Mouse (Mus musculus): Measurements from ENCODE around the gene Pabpn1. TPM values are rescaled to one million over a fixed set of nuclear protein-coding genes. Genes with fewer than 3 reads are reported as not detected.

Gene Pabpn1
- polyA plus RNA-seq, 1 experiment from 2014 or later: 132 TPM

DNA sequence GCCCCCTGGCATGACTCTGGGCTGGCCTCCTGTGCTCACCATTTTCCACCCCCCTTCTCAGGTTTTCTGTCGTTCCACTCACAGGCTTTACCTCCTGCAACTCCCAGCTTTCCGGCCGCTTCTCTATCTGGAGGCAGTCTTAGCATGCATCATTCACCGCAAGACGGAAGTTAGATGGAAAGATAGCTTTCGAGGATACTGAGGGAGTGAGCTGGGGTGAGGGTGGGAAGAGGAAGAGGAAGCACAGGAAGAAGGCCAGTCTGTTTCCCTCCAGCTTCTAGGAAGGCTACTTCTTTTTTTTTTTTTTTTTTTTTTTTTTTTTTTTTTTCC lies 44.5 kb downstream of the Pabpn1 start:
- H3K4me1 ChIP-seq (replicated peaks; ENCODE audit: control insufficient read depth, insufficient read depth, low read length): no peaks in the 10 kb centered on the region
- peaks cover 3% of the 10 kb centered on the region for H3K27me3 ChIP-seq (replicated peaks; ENCODE audit: control insufficient read depth, insufficient read depth, low read length)
- 40% methylated on average over 6 of the region's 6 CpGs for WGBS
- H3K9me3 ChIP-seq (ENCODE audit: control insufficient read depth, low read length): no peaks in the 10 kb centered on the region
- H3K27ac ChIP-seq (ENCODE audit: low read depth, low read length): no peak overlapping the region
- no peak overlapping the region for H3K4me3 ChIP-seq (ENCODE audit: low read depth, low read length)
- DNase-seq (ENCODE audit: low spot score) (no peak), ATAC-seq (replicated peaks; ENCODE audit: low FRiP score) (no peak)
- H3K36me3 ChIP-seq (ENCODE audit: control insufficient read depth, insufficient read depth, low read length): no peaks in the 10 kb centered on the region
- no peak overlapping the region for H3K4me2 ChIP-seq
- no peak overlapping the region for H3K9ac ChIP-seq (ENCODE audit: low read depth, low read length)

- no peak for DNase-seq (ENCODE audit: low spot score)
- H3K36me3 ChIP-seq (ENCODE audit: control insufficient read depth, insufficient read depth, low read length): no peaks in the 10 kb centered on the region
- WGBS: 80% methylated on average over 16 of the region's 16 CpGs
- no peak for ATAC-seq (replicated peaks; ENCODE audit: low FRiP score)
- H3K27me3 ChIP-seq (replicated peaks; ENCODE audit: control insufficient read depth, insufficient read depth, low read length): peaks cover 3% of the 10 kb centered on the region
- no peaks in the 10 kb centered on the region for H3K4me1 ChIP-seq (replicated peaks; ENCODE audit: control insufficient read depth, insufficient read depth, low read length)
- H3K9me3 ChIP-seq (ENCODE audit: control insufficient read depth, low read length): no peaks in the 10 kb centered on the region
- no peak overlapping the region for H3K4me2 ChIP-seq
- no peak overlapping the region for H3K4me3 ChIP-seq (ENCODE audit: low read depth, low read length)
- H3K9ac ChIP-seq (ENCODE audit: low read depth, low read length): no peak overlapping the region
- H3K27ac ChIP-seq (ENCODE audit: low read depth, low read length): no peak overlapping the region
Measured at GRCm38 (mm10) chr14:54937361-54938182, 45.3 kb downstream of the Pabpn1 start.

GRCm38 (mm10) chr14:54938431-54939219 lies 46.3 kb downstream of the Pabpn1 start:
- Histone ChIP-seq H3K9ac (ENCODE audit: low read depth, low read length) (no peak overlapping the region), H3K27ac (ENCODE audit: low read depth, low read length) (no peak overlapping the region), H3K4me2 (no peak overlapping the region), H3K9me3 (ENCODE audit: control insufficient read depth, low read length) (no peaks in the 10 kb centered on the region), H3K27me3 (replicated peaks; ENCODE audit: control insufficient read depth, insufficient read depth, low read length) (peaks cover 3% of the 10 kb centered on the region), H3K36me3 (ENCODE audit: control insufficient read depth, insufficient read depth, low read length) (no peaks in the 10 kb centered on the region), H3K4me1 (replicated peaks; ENCODE audit: control insufficient read depth, insufficient read depth, low read length) (no peaks in the 10 kb centered on the region), H3K4me3 (ENCODE audit: low read depth, low read length) (no peak overlapping the region)
- no peak for DNase-seq (ENCODE audit: low spot score)
- WGBS: 73% methylated on average over 15 of the region's 15 CpGs
- no peak for ATAC-seq (replicated peaks; ENCODE audit: low FRiP score)

GRCm38 (mm10) chr14:54939434-54940175 lies 47.3 kb downstream of the Pabpn1 start:
- Histone ChIP-seq H3K4me1 (replicated peaks; ENCODE audit: control insufficient read depth, insufficient read depth, low read length) (no peaks in the 10 kb centered on the region), H3K36me3 (ENCODE audit: control insufficient read depth, insufficient read depth, low read length) (no peaks in the 10 kb centered on the region), H3K27ac (ENCODE audit: low read depth, low read length) (no peak overlapping the region), H3K27me3 (replicated peaks; ENCODE audit: control insufficient read depth, insufficient read depth, low read length) (peaks cover 3% of the 10 kb centered on the region), H3K4me2 (no peak overlapping the region), H3K9me3 (ENCODE audit: control insufficient read depth, low read length) (no peaks in the 10 kb centered on the region), H3K9ac (ENCODE audit: low read depth, low read length) (no peak overlapping the region), H3K4me3 (ENCODE audit: low read depth, low read length) (no peak overlapping the region)
- 48% methylated on average over 12 of the region's 12 CpGs for WGBS
- ATAC-seq (replicated peaks; ENCODE audit: low FRiP score): no peak
- DNase-seq (ENCODE audit: low spot score): peak; percentile 62

- no peak overlapping the region for H3K9ac ChIP-seq (ENCODE audit: low read depth, low read length)
- 73% methylated on average over 3 of the region's 3 CpGs for WGBS
Measured at GRCm38 (mm10) chr14:54940176-54940530, 47.9 kb downstream of the Pabpn1 start.

DNA sequence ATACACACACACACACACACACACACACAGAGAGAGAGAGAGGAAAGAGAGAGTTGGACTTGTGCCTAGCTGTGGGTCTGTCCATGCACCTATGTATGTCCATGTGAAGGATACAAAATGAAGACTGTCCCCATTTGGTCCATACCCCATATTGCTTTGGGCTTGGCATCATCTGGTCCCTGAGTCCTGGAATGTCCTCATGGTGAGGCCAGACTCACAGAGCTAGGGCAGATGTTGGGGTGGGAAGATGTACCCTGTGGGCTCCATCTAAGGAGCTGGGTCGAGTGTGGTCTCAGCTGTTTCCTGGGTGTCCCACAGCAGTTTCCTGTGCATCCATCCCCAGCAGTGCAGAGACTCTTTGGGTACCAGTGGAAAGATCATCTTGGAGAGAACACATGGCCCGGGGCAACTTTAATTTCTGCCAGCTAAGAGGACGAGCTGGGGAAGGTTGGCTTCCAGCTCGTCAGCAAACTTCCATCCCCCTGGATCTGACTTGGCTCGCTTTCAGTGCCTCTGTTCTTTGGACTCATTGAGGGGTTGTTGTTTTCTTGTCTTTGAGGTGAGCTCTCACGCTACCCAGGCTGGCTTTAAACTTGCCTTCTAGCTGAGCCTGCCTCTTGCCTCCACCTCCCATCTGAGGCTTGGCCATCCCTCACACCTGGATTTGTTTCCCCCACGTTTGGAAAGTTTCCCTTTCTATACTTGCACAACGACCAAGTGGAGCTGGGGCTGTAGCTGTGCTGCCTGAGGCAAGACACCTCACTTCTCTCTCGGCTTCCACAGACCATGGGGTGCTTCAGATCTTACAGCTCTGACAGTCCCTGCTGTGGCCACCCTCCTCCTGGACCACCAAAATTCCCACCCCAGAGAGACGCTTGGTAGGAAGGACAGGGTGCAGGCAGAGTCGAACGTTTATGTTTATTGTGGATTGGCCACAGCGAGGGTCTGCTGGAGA lies 49.0 kb downstream of the Pabpn1 start:
- Histone ChIP-seq H3K27ac (ENCODE audit: low read depth, low read length) (no peak overlapping the region), H3K27me3 (replicated peaks; ENCODE audit: control insufficient read depth, insufficient read depth, low read length) (peaks cover 3% of the 10 kb centered on the region), H3K9ac (ENCODE audit: low read depth, low read length) (no peak overlapping the region), H3K9me3 (ENCODE audit: control insufficient read depth, low read length) (no peaks in the 10 kb centered on the region), H3K4me1 (replicated peaks; ENCODE audit: control insufficient read depth, insufficient read depth, low read length) (no peaks in the 10 kb centered on the region), H3K4me3 (ENCODE audit: low read depth, low read length) (no peak overlapping the region), H3K36me3 (ENCODE audit: control insufficient read depth, insufficient read depth, low read length) (no peaks in the 10 kb centered on the region), H3K4me2 (no peak overlapping the region)
- ATAC-seq (replicated peaks; ENCODE audit: low FRiP score) (no peak), DNase-seq (ENCODE audit: low spot score) (no peak)
- 62% methylated on average over 13 of the region's 13 CpGs for WGBS

More at GRCm38 (mm10) chr14:54940176-54940530, 47.9 kb downstream of the Pabpn1 start:
- DNase-seq (ENCODE audit: low spot score) (no peak), ATAC-seq (replicated peaks; ENCODE audit: low FRiP score) (no peak)
- Histone ChIP-seq H3K27me3 (replicated peaks; ENCODE audit: control insufficient read depth, insufficient read depth, low read length) (peaks cover 3% of the 10 kb centered on the region), H3K9me3 (ENCODE audit: control insufficient read depth, low read length) (no peaks in the 10 kb centered on the region), H3K27ac (ENCODE audit: low read depth, low read length) (no peak overlapping the region), H3K4me1 (replicated peaks; ENCODE audit: control insufficient read depth, insufficient read depth, low read length) (no peaks in the 10 kb centered on the region), H3K4me3 (ENCODE audit: low read depth, low read length) (no peak overlapping the region), H3K4me2 (no peak overlapping the region), H3K36me3 (ENCODE audit: control insufficient read depth, insufficient read depth, low read length) (no peaks in the 10 kb centered on the region)

GRCm38 (mm10) chr14:54942479-54942878 lies 50.2 kb downstream of the Pabpn1 start:
- Histone ChIP-seq H3K9me3 (ENCODE audit: control insufficient read depth, low read length) (no peaks in the 10 kb centered on the region), H3K4me3 (ENCODE audit: low read depth, low read length) (no peak overlapping the region), H3K36me3 (ENCODE audit: control insufficient read depth, insufficient read depth, low read length) (no peaks in the 10 kb centered on the region), H3K27me3 (replicated peaks; ENCODE audit: control insufficient read depth, insufficient read depth, low read length) (no peaks in the 10 kb centered on the region; the same call in 1 of the 2 replicates), H3K4me1 (replicated peaks; ENCODE audit: control insufficient read depth, insufficient read depth, low read length) (no peaks in the 10 kb centered on the region), H3K9ac (ENCODE audit: low read depth, low read length) (no peak overlapping the region), H3K27ac (ENCODE audit: low read depth, low read length) (no peak overlapping the region), H3K4me2 (no peak overlapping the region)
- WGBS: 84% methylated on average over 8 of the region's 8 CpGs
- DNase-seq (ENCODE audit: low spot score) (no peak), ATAC-seq (replicated peaks; ENCODE audit: low FRiP score) (no peak)

DNA sequence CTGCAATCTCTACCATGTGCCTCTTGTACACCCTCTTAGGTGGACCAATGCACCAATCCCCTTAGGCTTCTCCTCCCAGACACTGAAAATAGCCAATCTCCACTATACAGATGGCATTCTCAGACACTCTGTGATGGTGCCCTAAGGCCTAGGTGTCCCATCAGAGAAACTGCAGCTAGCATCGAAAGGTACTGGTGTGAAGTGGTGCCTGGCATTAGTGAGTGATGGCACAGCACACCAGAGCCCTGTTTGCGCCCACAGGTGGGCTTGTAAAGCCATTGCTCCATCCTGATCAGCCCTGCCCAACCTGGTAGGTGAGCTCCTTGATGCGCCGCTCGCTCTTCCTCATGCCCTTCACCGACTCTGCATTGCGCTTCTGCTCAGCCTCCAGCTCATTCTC lies 51.7 kb downstream of the Pabpn1 start:
- no peaks in the 10 kb centered on the region for H3K36me3 ChIP-seq (ENCODE audit: control insufficient read depth, insufficient read depth, low read length)
- WGBS: 88% methylated on average over 7 of the region's 7 CpGs
- ATAC-seq (replicated peaks; ENCODE audit: low FRiP score): no peak

More for the DNA sequence above, 51.7 kb downstream of the Pabpn1 start:
- Histone ChIP-seq H3K9me3 (ENCODE audit: control insufficient read depth, low read length) (no peaks in the 10 kb centered on the region), H3K4me1 (replicated peaks; ENCODE audit: control insufficient read depth, insufficient read depth, low read length) (no peaks in the 10 kb centered on the region), H3K27ac (ENCODE audit: low read depth, low read length) (no peak overlapping the region), H3K27me3 (replicated peaks; ENCODE audit: control insufficient read depth, insufficient read depth, low read length) (no peaks in the 10 kb centered on the region), H3K9ac (ENCODE audit: low read depth, low read length) (no peak overlapping the region), H3K4me3 (ENCODE audit: low read depth, low read length) (no peak overlapping the region), H3K4me2 (no peak overlapping the region)
- DNase-seq (ENCODE audit: low spot score): no peak

Data from liver, embryonic 11.5 days (tissue).